Mouse (Mus musculus): ENCODE measurements around the gene Trim63. TPM values are rescaled to one million over a fixed set of nuclear protein-coding genes. Genes with fewer than 3 reads are reported as not detected.
"Not testable (repeated sequence)": the region's sequence is repeated elsewhere in the genome, so short reads cannot be mapped to it uniquely, and the experiment has no call there.

Trim63 gene
- polyA plus RNA-seq, 1 experiment from 2014 or later = 0.13 TPM

DNA sequence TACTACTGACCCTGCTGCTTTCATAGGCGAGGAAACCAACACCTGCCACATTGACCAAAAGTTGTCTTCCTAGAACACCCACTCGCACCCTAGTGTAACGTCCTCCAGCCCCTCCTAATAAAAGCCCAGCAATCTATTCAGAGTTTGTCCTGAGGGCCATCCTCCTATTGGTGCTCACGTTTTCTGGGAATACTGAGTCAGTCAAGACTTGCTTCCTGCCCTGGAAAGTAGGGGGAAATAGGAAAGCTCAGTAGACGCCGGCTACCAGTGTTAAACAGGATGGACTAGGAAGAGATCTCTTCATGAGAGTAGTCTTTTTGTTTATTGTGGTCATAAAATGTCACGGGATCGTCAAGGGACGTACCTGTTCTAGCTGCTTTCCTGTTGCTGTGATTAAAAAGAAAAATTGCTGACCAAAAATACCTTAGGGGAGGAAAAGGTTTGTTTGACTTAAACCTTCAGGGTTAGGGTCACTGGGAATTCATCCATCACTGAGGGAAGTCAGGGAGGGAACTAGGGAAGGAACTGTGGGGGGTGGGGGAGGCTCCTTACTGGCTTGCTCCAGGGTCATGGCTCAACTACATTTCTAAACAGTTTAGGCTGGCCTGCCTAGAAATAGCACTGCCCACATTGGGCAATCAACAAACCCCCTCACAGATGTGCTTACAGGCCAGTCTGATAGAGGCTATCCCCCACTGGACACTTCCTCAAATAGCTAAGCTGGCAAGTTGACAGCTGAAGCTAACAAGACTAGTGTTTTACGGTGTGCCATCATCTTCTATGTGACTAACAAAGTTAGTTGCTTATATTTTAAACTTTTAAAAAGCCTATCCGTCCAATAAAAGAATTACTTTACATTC, 26.3 kb upstream of the Trim63 start:
- WGBS = 51% methylated on average over 11 of the region's 11 CpGs
- peak overlapping the region; percentile 100 for H3K27ac ChIP-seq (replicated peaks)
- ATAC-seq (replicated peaks) = no peak

GRCm38 (mm10) chr4:134292067-134292466, 22.9 kb upstream of the Trim63 start:
- H3K27ac ChIP-seq (replicated peaks) = no peak overlapping the region
- H3K4me2 ChIP-seq (replicated peaks) = no peak overlapping the region
- H3K4me3 ChIP-seq = no peak overlapping the region
- H3K27me3 ChIP-seq = no peaks in the 10 kb centered on the region
- H3K9ac ChIP-seq (replicated peaks) = no peak overlapping the region
- peaks cover 10% of the 10 kb centered on the region for H3K4me1 ChIP-seq
- no peaks in the 10 kb centered on the region for H3K9me3 ChIP-seq
- no peak for ATAC-seq (replicated peaks)
- WGBS = 18% methylated on average over 7 of the region's 7 CpGs
- H3K36me3 ChIP-seq = no peaks in the 10 kb centered on the region

More for the DNA sequence above, 26.3 kb upstream of the Trim63 start:
- H3K9ac ChIP-seq (replicated peaks) = peak overlapping the region; percentile 97
- peak overlapping the region; percentile 65 for H3K4me2 ChIP-seq (replicated peaks)
- peak overlapping the region; percentile 84 for H3K4me3 ChIP-seq
- H3K9me3 ChIP-seq = no peaks in the 10 kb centered on the region
- H3K36me3 ChIP-seq = peaks cover 5% of the 10 kb centered on the region
- peaks cover 21% of the 10 kb centered on the region for H3K4me1 ChIP-seq
- H3K27me3 ChIP-seq = no peaks in the 10 kb centered on the region

- Histone ChIP-seq H3K27me3 (no peaks in the 10 kb centered on the region), H3K4me3 (no peak overlapping the region), H3K4me1 (peaks cover 8% of the 10 kb centered on the region), H3K9ac (replicated peaks) (no peak overlapping the region), H3K4me2 (replicated peaks) (no peak overlapping the region), H3K9me3 (no peaks in the 10 kb centered on the region), H3K36me3 (no peaks in the 10 kb centered on the region), H3K27ac (replicated peaks) (no peak overlapping the region)
- 77% methylated on average over 18 of the region's 18 CpGs for WGBS
- no peak for ATAC-seq (replicated peaks)
Observed at GRCm38 (mm10) chr4:134293061-134293691, 21.7 kb upstream of the Trim63 start.

DNA sequence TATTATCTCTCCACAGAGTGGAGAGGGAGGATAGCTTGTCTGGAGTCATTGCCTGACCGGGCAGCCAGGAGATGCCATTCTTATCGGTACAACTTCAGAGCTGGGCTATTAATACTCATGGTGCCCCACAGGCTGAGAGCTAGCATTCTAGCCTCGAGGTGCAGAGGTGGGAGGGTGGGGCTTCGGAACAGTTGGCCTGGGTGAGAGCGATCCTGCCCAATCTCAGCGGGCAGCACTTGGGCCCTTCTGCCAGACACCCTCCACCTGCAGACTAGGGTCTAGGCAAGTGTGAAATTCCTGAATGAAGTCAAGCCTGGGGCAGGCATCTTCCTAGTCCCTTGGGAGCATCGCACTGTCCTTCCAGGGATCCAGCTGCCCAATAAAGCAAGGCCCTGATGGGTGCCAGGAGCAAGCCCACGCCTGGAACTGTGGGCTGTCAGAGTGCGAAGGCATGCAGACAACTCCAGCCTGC, 21.2 kb upstream of the Trim63 start:
- Histone ChIP-seq H3K4me2 (replicated peaks) (no peak overlapping the region), H3K36me3 (no peaks in the 10 kb centered on the region), H3K27ac (replicated peaks) (no peak overlapping the region), H3K27me3 (no peaks in the 10 kb centered on the region), H3K4me3 (no peak overlapping the region), H3K9me3 (no peaks in the 10 kb centered on the region), H3K4me1 (peaks cover 3% of the 10 kb centered on the region; the same call in 1 of the 2 replicates), H3K9ac (replicated peaks) (no peak overlapping the region)
- 76% methylated on average over 9 of the region's 9 CpGs for WGBS
- ATAC-seq (replicated peaks) = no peak

GRCm38 (mm10) chr4:134296096-134296495, 18.8 kb upstream of the Trim63 start:
- not testable (repeated sequence) for H3K27me3 ChIP-seq; H3K9me3 ChIP-seq; H3K4me2 ChIP-seq (replicated peaks); ATAC-seq (replicated peaks); H3K4me3 ChIP-seq; H3K9ac ChIP-seq (replicated peaks); H3K36me3 ChIP-seq; H3K4me1 ChIP-seq; H3K27ac ChIP-seq (replicated peaks)
- WGBS = 89% methylated on average over 4 of the region's 4 CpGs

- Histone ChIP-seq H3K27ac (replicated peaks) (no peak overlapping the region), H3K27me3 (no peaks in the 10 kb centered on the region), H3K4me2 (replicated peaks) (no peak overlapping the region), H3K36me3 (no peaks in the 10 kb centered on the region), H3K9ac (replicated peaks) (no peak overlapping the region), H3K4me3 (no peak overlapping the region), H3K4me1 (no peaks in the 10 kb centered on the region), H3K9me3 (no peaks in the 10 kb centered on the region)
- ATAC-seq (replicated peaks) = no peak
- 92% methylated on average over 4 of the region's 4 CpGs for WGBS
Observed at GRCm38 (mm10) chr4:134296523-134296922, 18.4 kb upstream of the Trim63 start.

GRCm38 (mm10) chr4:134297369-134297768, 17.6 kb upstream of the Trim63 start:
- no peaks in the 10 kb centered on the region for H3K36me3 ChIP-seq
- ATAC-seq (replicated peaks) = no peak

GRCm38 (mm10) chr4:134298626-134299497, 16.1 kb upstream of the Trim63 start:
- H3K36me3 ChIP-seq = no peaks in the 10 kb centered on the region
- H3K27ac ChIP-seq (replicated peaks) = no peak overlapping the region
- no peak overlapping the region for H3K4me2 ChIP-seq (replicated peaks)
- no peaks in the 10 kb centered on the region for H3K9me3 ChIP-seq
- no peak overlapping the region for H3K4me3 ChIP-seq
- no peak overlapping the region for H3K9ac ChIP-seq (replicated peaks)
- H3K27me3 ChIP-seq = no peaks in the 10 kb centered on the region
- H3K4me1 ChIP-seq = no peaks in the 10 kb centered on the region
- no peak for ATAC-seq (replicated peaks)
- WGBS = 81% methylated on average over 19 of the region's 19 CpGs

More at GRCm38 (mm10) chr4:134297369-134297768, 17.6 kb upstream of the Trim63 start:
- Histone ChIP-seq H3K27me3 (no peaks in the 10 kb centered on the region), H3K9ac (replicated peaks) (no peak overlapping the region), H3K4me1 (no peaks in the 10 kb centered on the region), H3K27ac (replicated peaks) (no peak overlapping the region), H3K4me2 (replicated peaks) (no peak overlapping the region), H3K4me3 (no peak overlapping the region), H3K9me3 (no peaks in the 10 kb centered on the region)
- WGBS = 94% methylated on average over 8 of the region's 8 CpGs

GRCm38 (mm10) chr4:134299498-134299810, 15.5 kb upstream of the Trim63 start:
- Histone ChIP-seq H3K4me3 (no peak overlapping the region), H3K27ac (replicated peaks) (no peak overlapping the region), H3K9me3 (no peaks in the 10 kb centered on the region), H3K36me3 (no peaks in the 10 kb centered on the region), H3K9ac (replicated peaks) (no peak overlapping the region), H3K4me1 (no peaks in the 10 kb centered on the region), H3K27me3 (no peaks in the 10 kb centered on the region), H3K4me2 (replicated peaks) (no peak overlapping the region)
- no peak for ATAC-seq (replicated peaks)
- WGBS = 75% methylated on average over 4 of the region's 4 CpGs

DNA sequence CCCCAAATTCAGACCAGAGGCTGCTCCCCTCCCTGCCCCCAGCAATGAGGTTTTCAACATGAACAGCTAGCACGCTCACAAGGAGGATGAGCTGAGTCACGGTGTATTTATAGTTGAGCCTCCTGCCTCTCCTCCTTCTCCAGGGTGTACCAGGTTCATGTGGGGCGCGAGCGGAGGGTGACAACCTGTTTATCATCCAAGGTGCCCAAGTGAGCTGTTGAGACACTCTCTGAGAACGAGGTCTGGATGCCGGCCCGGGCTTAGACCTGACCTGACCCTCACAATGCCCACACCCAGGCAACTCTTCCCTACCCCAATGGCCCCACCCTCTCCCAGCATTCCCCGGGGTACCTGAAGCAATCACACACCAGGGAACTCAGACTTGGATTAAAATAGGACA, 14.6 kb upstream of the Trim63 start:
- 85% methylated on average over 9 of the region's 9 CpGs for WGBS
- no peaks in the 10 kb centered on the region for H3K27me3 ChIP-seq
- H3K36me3 ChIP-seq = no peaks in the 10 kb centered on the region
- H3K4me1 ChIP-seq = no peaks in the 10 kb centered on the region
- H3K4me3 ChIP-seq = no peak overlapping the region
- no peak for ATAC-seq (replicated peaks)
- no peak overlapping the region for H3K4me2 ChIP-seq (replicated peaks)
- H3K9ac ChIP-seq (replicated peaks) = no peak overlapping the region
- H3K27ac ChIP-seq (replicated peaks) = no peak overlapping the region
- no peaks in the 10 kb centered on the region for H3K9me3 ChIP-seq

DNA sequence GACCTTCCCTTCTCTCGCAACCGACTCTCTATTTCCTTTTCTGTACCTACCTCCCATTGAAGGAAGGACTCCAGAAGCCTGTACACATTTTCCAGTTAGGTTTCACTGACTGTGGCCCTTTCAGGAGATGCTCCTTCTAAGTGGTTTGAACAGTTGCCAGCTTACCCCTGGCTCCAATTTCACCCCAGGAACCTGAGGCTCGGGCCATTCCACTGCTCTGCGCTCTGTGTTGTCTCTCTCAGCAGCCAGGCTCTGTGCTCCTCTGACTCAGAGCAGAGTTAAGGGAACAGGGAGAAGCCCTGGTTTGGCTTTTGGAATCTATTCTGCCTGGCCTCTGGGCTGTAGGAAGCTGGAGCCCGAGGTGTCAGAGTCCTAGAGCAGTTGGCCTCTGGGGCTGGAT, 12.8 kb upstream of the Trim63 start:
- H3K9me3 ChIP-seq = no peaks in the 10 kb centered on the region
- no peak overlapping the region for H3K27ac ChIP-seq (replicated peaks)
- 86% methylated on average over 5 of the region's 5 CpGs for WGBS
- H3K9ac ChIP-seq (replicated peaks) = no peak overlapping the region
- peaks cover 3% of the 10 kb centered on the region for H3K4me1 ChIP-seq
- H3K27me3 ChIP-seq = no peaks in the 10 kb centered on the region
- no peaks in the 10 kb centered on the region for H3K36me3 ChIP-seq
- no peak overlapping the region for H3K4me2 ChIP-seq (replicated peaks)
- H3K4me3 ChIP-seq = no peak overlapping the region
- no peak for ATAC-seq (replicated peaks)

DNA sequence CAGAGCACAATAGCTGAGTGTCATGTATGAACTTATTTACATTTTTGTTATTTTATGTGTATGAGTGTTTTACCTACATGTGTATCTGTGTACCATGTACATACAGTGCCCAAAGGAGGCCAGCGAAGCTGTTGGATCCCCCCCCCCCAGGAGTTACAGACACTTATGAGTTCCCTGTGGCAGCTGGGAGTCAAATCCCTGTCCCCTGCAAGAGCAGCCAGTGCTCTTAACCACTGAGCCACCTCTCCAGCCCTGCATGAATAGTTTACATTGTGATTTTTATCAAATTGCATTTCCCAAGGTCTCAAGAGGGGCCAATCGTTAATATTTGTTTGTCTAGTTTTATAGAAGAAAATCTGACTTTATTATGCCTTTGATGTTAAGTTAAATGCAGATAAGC, 8.0 kb upstream of the Trim63 start:
- Histone ChIP-seq H3K27me3 (no peaks in the 10 kb centered on the region), H3K27ac (replicated peaks) (peak overlapping the region; percentile 58; the same call in 1 of the 2 replicates), H3K9ac (replicated peaks) (no peak overlapping the region), H3K4me2 (replicated peaks) (no peak overlapping the region), H3K36me3 (no peaks in the 10 kb centered on the region), H3K4me3 (no peak overlapping the region), H3K4me1 (peaks cover 13% of the 10 kb centered on the region), H3K9me3 (no peaks in the 10 kb centered on the region)
- 78% methylated on average over 2 of the region's 2 CpGs for WGBS
- ATAC-seq (replicated peaks) = no peak

Data from forebrain, embryonic 15.5 days (tissue).